Mouse (Mus musculus) cerebellum, postnatal 25 days (tissue): ENCODE results near the gene Pmvk.
A peak's percentile ranks its signal among the peaks of the same experiment; 100 is the strongest.

Experiments
- DNase-seq, 2 experiments: peaks; one replicate each; pipeline ENCODE4 v3.0.0; 2021; ENCODE audit warnings: mixed read lengths in 2 of 2

Gene Pmvk

DNA sequence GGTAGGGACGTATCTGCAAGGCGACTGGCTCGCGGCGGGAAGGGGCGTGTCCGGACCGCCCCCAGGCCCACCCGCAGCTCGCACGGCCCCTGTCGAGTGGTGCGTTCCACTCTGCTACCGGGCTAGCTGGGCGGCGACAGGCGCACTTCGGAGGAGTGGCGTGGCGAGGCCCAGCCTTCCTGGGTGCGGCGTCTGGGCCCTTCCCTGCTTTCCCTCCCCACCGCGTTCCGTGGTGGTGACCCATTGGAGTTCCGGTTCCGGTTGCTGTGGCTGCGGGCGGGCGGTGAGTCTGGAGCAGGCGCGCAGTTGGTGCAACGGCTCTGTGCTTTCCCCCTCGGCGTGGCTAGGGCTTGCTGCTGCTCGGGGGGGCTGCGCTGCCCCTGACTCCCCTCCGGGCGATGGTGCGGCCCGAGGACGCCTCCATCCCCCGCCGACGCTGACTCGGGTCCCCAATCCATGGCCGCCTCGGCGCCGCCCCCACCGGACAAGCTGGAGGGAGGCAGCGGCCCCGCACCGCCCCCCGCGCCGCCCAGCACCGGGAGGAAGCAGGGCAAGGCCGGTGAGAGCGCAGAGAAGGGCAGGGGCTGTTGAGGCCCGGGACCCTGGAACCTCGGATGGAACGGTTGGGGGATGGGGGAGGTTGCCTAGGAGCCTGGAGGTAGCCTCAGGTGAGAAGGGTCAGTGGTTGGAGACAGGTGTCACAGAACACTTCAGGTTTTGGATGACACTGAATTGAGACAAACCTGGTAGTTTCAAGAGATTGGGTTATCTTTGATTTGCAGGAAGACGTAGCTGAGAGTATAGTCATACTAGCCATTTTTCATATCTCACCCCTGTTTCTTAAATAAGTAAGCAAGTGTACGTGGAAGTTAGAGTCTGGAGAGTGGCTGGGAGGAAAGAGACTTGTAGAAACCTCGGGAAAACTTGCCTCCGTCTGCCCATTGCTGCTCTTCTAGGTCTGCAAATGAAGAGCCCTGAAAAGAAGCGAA, 23.9 kb upstream of the Pmvk start, which contains the start of gene Pygo2:
Pygo2 (plus strand) TSS at position 44 of the 989 bp plus-strand sequence.
- DNase-seq, result peak; percentile 92 to 95

DNA sequence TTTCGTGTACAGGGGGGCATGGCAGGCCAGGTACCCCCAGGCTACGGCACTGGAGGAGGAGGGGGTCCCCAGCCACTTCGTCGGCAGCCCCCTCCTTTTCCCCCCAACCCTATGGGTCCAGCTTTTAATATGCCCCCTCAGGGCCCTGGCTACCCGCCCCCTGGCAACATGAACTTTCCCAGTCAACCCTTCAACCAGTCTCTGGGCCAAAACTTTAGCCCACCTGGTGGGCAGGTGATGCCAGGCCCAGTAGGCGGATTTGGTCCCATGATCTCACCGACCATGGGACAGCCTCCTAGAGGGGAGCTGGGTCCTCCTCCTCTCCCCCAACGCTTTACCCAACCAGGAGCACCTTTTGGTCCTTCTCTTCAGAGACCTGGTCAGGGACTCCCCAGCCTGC, 21.7 kb upstream of the Pmvk start:
- DNase-seq, result no peak

DNA sequence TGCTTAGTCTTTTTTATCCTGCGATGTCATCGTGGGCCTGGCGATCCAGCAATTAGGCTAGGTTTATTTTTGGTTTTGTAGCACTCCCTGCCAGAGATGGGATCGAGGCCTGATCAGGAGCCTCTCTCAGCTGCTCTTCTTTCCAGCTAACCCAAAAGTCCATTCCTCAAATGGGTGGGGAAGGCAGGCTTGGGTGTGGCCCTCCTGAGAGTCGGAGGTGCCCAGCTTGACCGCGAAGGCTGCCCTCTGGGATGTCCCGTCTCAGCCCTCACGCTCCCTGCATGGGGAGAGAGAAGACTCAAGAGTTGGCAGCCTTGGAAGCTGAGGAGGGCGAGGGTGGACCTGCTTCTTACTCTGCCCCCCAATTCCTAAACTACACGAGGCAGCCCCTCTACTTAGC, 19.8 kb upstream of the Pmvk start:
- no peak for DNase-seq

DNA sequence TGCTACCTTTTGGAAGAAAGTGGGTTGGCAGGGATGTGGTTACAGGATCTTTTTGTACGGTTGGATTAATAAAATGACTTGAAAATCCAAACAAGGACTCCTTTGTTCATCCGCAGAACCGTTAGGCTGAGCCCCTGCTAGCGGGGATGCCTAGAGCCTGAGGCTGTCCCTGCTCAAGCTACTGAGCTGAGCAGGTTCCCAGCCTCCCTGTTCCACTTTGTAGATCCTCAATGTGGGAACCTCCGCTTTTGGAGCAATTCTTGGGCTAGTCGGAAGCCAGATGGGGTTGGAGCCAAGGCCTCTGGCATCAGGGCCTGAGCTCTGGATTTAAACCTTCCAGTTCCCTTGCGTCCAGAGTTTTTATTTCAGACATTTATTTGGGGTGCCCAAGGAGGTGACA, 19.3 kb upstream of the Pmvk start:
- no peak for DNase-seq

DNA sequence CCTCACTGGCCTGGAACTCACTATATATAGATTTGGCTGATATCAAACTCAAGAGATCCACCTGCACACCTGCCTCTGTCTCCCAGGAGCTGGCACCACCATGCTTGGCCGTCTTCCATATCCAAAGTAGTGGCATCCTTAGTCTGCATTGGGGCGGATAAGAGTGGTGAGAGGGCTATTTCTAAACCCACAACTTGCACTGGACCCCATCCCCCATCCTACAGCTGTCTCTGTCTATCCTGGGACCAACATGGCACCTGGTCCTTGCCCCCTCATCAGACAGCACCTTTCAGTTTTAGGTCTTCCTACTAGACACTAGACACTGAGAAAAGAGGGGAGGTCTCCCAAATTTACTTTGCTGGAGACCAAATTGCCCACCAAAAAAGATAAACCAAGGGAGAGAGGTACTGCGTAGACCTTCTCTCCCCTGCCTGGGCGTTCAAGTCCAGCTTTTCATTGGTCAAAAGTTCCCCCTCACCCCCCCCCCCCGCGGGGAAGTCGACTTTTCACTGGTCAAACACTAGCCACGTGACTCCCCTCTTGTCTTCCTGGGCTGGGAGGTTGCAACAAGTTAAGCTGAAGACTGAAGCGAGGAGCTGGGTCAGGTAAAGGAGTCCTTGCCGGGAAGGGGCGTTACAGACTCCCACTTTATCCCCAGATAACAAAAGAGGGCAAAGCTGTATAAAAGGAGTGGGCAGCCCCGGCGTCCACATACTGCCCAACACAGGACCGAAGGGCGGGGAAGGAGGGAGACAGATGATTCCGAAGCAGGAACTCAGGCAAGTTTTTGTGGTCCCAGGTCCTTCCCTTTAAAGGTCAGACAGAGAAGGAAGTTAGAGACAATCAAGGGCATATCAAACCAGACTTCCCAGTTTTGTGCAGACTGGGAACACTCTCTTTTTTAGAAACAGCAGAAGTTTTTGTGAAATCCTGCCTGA, 17.9 kb upstream of the Pmvk start, which contains the start of gene Pbxip1:
Pbxip1 (plus strand) TSS at position 531 of the 938 bp plus-strand sequence.
- no peak for DNase-seq

DNA sequence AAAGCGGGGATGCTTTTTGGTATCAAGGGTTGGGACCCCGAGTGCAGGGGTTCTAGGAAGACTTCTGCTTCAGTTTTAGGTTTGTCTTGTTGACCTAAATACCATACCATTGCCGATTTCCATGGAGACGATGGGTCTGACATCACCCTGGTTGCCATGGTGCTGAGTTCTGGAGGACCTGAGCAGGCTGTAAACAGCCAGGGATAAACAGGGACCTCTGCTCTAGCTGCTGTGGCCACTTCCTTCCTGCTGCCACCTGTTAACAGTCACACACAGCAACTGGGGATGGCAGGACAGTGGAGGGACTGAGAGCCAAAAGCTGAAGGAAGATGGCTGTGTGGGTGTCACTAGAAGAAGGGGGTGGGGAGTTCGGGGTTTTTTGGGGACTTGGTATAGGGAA, 17.1 kb upstream of the Pmvk start:
- DNase-seq, result no peak

DNA sequence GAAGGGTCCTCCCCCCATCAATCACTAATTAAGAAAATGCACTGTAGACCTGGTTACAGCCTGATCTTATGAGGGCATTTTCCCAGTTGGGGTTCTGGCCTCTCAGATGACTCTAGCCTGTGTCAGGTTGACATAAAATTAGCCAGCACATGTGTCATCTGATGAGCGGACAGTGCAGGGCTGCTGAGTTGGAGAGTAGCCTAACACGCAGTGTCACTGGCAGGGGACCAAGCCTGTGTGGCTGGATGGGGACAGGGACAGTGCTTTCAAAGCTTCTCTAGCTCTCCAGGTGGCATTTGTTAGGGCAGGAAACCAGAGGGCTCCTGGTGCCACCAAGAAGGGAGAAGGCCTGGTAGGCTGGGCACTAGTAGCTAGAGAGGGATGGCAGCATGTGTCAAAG, 13.7 kb upstream of the Pmvk start:
- no peak for DNase-seq

DNA sequence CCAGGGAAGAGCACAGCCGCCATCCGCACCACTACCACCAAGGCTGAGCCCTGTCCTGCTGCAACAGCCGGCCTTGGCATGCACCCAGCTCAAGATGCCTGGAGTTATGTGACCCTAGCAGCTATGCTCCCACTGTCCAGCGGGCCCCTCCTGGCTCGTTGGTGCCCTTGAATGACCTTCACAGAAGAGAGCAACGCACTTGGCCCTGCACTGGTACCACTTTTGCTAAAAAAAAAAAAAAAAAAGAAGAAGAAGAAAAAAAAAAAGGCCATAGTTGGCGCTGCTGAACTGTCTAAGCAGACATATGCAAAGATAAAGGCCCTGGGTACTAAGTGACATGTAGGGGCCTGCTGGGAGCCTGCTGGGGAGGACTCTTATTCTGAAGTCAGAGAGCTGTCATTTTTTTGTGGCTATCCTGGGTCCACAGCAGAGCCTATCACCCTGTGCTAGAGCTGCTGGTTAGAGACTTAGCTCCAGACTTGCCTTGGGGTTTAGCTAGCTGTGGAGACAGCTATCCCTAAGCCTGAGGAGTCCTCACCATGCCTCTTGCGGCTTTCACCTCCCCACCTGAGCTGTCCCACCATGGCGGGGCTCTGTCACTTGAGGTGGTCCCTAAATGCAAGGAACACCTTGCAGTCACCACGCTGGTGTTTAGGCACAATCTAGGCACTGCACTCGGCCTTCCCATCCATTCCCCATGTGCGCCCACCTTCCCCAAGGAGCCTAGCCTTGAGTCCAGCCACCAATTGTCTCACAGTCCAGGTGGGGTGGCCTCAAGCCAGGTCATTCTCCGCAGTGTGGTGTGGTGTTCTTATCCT, 5.4 kb upstream of the Pmvk start:
- DNase-seq, result peak; percentile 26 to 62

DNA sequence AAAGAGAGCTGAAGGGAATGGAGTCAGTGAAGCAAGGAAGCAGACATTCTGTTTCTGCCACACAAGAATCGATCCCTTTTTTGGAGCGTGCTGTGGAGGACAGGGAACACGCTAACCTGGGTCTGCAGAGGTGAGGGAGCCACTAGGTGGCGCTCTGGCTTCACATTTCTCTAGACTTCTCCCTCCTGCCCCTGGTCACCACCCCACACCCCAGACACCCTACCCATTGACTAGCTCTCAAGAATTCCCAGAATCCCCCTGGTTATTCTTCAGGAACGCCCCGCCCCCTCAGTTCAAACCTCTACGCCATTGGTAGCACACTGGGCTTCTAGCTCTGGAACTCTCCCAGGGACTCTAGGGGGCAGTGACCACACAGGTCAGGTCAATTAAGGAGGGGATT, 4.8 kb upstream of the Pmvk start:
- peak; percentile 83 to 88 for DNase-seq

DNA sequence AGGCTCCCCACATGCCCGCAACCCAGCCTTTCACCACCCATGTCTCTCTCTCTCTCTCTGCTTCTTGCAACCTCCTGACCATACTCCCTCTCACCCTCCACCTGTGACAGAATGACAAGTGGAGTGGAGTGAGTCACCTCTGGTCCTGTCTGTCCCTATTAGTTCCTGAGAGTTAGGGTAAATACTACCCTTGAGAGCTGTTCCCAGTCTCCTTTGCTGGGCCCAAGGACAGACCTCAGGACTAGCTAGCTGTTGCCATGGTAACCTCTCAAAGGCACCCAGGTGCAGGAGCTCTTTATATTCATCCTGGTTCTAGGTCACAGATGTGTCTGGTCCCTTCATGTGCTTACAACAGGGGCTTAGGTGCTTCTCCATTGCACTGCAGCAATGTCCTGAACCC, 2.4 kb upstream of the Pmvk start:
- no peak for DNase-seq

DNA sequence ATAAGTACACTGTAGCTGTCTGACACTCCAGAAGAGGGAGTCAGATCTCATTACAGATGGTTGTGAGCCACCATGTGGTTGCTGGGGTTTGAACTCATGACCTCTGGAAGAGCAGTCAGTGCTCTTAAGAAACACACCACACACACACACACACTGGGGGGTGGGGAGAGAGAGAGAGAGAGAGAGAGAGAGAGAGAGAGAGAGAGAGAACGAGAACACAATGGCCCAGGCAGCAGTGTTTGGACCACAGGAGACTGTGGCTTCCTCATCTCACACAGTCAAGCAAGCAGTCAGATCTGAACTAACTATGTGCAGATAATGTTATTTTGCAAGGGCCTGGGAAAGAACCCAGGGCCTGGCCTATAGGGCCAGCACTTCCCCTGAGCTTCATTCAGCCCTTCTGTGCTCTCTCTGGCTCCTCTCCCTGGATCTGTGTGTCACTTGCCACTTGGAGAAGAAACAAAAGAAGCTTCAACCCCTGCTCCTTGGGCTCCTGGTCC, 1.5 kb downstream of the Pmvk start:
- DNase-seq, result no peak

DNA sequence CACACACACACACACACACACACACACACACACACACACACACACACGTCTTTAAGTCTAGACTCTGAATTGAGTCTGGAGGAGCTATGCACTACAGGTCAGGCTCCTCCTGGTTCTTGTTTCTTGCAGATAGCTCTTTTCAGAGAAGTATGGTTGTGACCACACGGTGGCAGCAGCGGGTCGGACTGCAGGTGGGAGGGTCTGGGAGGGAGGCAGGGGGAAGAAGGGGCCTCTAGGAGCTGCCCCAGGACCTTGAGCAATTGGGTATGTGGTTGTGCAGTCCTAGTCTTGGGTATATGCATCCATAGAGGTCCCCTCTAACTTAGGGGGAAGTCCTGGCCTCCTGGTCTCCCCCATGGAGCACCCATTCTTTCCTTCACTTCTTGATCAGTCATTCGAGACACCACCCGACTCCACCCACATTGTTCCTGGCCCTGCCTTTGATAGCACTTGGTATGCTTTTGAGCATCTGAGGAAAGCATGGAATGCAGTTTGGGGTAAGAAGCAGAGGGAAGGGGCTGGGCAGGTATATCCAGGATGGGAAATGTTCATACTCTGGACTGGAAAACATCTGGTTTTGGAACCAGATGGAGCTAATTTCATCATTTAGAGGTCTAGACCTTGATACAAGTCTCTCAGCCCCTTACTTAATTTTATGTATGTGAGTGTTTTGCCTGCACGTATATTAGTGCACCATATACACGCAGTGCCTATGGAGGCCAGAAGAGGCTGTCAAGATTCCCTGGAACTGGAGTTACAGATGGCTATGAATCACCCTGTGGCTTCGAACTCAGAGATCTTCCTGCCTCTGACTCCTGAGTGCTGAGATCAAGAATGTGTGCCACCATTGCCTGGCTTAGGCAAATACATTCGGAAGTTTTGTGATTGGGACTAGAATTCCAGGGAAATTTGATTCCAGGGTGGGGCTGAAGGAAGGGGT, 2.7 kb downstream of the Pmvk start:
- peak; percentile 67 to 84 for DNase-seq

DNA sequence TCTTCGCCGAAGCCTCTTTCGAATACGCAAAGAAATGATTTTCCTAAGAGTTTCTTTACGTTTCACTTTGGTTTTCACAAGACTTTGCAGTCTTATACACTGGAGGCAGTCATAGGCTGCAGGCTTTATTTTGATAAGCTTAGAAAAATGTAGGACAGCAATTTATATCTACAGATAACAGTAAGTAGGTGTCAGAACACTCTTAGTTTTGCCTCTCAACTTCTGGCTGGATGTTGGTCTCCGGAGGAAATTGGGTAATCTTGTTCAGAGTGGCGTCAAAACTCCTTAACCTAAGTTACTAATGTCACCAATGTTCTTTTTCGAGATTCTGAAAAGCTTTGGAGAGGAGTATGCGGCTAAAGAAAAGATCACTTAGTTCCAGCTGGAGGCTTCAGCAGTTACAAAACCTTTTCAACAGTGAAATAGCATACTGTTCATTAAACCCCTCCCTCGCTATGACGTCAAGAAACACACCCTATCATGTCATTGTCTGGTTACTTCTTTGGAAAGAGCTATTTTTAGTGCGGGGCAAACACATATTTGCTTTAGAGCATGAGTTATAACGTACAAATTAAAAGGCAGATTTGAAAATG, 4.1 kb downstream of the Pmvk start:
- DNase-seq, result peak in 1 of 2 experiments; percentile 31

DNA sequence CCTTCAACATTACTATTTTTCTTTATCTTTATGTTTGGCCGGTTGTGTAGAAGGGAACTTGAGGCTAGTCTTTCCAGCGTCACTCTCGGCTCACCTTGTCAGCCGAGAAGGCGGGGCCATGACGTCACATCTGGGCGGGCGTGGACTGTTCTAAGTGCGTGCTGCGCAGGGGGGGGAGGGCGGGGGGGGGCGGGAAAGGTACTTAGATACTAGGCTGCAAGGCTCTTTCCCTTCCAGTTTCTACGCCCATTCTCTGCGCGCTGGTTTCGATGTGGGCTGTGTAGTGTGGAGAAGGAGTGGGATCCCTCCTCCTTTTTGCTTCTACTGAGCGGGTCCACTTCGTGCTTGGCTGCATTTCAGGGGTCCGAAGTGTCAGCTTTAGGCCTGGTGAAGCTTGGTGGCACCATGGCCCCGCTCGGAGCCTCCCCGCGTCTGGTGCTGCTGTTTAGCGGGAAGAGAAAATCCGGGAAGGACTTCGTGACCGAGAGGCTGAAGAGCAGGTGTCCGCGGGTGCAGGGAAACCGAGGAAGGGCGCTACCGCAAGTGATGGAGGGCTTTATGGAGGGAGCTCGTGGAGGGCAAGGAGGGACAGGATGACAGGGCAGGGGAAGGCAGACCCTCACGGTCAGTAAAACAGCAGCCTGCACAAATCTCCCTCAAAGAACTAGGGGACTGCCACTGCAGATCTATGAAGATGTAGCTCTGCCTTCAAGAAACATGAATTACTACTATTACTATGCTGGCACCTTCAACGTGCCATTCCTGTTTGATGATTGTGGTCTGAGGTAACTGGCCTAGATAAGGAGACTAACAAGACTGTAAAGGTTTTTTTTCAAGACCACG, 4.8 kb downstream of the Pmvk start:
- DNase-seq, result peak; percentile 91 to 97

DNA sequence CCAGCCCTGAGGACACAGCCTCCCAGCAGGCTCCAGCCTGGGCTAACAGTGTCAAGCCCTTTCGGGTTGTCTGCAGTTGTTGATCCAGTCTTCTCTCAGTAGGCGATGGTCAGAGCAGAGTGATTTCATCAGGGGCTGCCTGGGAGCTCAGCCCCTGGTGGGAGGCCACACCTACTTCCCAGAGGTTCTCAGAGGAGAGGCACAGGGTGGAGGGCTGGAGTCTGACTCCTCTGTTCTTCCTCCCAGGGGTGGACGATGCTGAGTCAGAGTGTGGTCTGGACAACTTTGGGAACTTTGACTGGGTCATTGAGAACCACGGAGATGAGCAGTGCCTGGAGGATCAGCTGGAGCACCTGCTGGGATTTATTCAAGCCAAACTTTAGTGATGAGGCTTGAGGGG, 13.9 kb downstream of the Pmvk start:
- DNase-seq, result no peak

DNA sequence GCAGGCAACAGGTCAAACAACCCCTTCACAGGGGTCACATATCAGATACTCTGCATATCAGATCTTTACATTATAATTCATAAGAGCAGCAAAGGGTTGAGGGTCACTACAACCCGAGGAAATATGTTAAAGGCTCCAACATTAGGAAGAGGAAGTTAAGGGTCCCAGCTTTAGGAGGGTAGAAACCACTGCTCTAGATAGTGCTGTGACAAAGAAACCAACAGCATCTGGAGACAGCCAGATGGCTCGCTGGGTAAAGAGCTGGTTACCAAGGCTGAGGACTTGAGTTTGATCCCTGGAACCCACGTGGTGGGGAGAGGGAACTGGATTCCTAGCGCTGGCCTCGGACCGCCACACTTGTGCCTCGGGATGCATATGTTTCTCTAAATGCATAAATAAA, 17.9 kb downstream of the Pmvk start:
- DNase-seq, result no peak

DNA sequence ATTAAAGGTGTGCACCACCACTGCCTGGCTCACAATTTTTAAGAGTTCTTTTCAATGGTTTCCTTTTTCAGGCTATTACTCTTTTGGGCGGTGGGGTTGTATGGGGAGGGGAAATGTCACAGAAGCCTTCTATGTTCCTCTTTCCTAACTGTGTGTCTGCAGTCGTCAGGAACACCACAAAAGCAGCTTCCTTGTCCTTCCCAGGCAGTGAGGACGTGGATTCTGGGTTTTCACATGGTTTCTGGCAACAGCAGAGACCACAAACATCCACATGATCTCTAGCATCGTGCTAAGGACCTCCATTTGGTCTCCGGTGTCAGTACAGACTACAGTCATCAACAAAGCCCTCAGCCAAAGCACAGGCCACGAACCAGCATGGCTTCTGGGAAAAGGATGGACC, 19.5 kb downstream of the Pmvk start:
- DNase-seq, result no peak

DNA sequence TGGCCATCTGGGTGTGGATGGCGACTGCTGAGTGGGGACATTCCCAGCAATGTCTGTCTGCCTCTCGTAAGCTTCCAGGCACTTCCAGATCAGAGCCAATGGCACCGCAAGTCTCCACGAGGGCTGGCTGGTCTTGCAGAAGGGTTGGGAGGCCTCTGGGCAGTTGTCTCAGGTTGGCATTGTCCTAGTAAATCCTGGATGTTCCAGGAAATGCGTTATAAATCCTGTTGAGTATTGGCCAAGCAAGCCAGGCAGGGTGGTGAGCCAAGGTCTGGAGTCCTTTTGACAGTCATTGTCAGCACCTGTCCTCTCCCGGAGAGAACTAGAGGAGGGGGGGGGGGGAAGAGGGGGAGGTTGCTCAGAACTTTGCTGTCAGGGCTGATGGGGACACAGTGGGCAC, 24.7 kb downstream of the Pmvk start:
- DNase-seq, result no peak

DNA sequence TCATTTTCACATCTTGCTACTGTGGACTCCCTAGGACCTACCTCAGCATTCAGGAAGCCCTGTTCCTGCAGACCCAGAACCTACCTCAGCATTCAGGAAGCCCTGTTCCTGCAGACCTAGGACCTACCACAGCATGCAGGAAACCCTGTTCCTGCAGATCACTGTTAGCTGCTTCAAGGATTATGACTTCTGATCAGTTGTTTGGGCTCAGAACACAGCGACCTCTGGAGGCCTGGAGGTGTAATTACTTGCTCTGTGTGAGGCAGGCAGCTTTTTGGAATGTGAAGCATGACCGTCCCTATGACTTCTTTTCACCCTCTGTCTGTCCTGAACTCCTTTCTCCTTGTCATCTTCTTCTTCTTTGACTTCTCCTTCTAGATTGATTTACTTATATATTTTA, 27.1 kb downstream of the Pmvk start:
- DNase-seq, result no peak

DNA sequence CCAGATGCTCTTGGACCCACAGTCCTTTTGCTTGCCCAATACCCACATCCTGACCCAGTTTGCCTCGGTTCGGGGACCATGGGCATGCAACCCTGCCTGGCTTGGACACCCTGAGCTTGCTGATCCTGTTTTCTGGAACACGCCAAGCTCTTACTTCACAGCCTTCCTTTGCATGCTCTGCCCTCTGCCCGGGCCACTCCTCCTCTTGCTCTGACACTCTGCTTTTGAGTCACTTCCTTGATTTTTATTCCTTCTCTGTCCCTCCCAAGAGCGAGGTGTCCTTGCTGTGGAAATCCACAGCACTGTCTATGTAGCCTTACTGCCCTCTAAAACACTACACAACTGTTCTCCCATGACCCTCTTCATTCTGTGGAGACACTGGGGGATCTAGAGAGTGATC, 27.9 kb downstream of the Pmvk start:
- DNase-seq, result no peak
